Mouse (Mus musculus) adrenal gland, postnatal 0 days (tissue): ENCODE results near the gene Rabep2. TPM values are rescaled to one million over a fixed set of nuclear protein-coding genes. Genes with fewer than 3 reads are reported as not detected.

ENCODE experiments used
- polyA plus RNA-seq: library from polyadenylated mRNA; unstranded; fragments of >200 nt; fragmentation: Nextera tagmentation; extraction: Ambion mirVana; gene quantifications from 2 replicates; pipeline ENCODE4 v1.2.1, GENCODE M21; 2015

The Rabep2 gene
- polyA plus RNA-seq = 26.7 and 56.7 TPM in 2 replicates

DNA sequence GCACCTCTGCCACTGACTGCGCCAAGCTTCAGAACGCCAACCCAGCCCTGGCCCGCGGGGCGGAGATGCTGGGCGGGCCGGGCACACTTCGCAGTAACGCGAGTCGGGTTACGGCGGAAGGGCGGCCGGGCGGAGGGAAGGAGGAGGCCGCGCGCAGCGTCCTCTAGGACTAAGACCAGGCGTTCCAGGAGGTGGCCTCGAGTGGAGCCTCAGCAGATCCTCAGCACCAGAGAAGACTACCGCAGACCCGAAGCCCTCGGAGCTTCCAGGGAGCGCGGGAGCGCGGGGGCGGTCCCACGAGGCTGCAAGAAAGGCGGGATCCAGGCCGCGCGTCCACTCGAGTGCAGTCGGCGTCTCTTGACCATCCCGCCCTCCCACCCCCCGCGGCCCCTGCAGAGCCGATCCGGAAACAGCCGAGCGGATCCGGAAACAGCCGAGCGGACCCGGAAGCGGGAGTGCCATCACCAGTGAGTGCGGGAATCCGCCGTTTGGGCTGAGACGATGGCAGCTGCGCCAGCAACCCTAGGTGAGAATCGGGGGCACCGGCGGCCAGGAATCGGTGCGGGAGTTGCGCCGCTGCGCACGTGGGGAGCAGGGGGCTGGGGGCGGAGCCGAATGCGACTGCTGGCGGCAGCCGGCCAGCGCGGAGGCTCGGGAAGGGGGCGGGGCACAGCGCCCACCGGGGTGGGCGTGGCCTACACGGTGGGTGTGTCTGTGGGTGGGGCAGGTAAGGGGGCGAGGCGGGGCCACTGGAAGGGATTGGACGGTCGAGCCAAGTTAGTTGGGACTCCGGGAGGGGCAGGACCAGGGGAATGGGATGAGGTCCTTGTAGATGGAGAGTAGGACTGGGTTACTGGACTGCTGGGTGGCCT is at the start of gene Rabep2:
Gene Rabep2 (plus strand): TSS at position 129 of the 872 bp plus-strand sequence.

GRCm38 (mm10) chr7:126396298-126397119 is 32.0 kb upstream of the Rabep2 start, which contains the start of gene Nfatc2ip:
Gene Nfatc2ip (minus strand): TSS chr7:126396737.

DNA sequence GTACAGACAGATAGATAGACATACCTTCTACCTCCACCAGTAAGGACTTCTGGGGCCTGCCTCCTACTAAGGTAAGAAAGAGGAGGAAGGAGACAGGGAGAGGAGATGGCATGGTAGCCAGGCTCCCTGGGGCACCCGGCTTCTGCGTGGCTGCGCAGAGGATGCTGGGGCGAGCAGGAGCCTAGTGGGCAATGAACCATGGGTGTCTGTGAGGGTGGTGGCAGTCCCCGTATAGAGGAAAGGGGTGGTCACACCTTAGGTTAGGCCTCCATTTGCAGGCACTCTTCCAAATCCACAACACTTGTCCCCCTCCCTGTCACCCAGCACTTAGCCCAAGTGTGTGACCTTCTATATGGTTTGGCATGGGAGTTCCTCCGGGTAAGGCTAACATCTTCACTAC is 13.8 kb upstream of the Rabep2 start, which contains the start of gene Cd19:
Gene Cd19 (minus strand): TSS at position 165 of the 400 bp plus-strand sequence.

DNA sequence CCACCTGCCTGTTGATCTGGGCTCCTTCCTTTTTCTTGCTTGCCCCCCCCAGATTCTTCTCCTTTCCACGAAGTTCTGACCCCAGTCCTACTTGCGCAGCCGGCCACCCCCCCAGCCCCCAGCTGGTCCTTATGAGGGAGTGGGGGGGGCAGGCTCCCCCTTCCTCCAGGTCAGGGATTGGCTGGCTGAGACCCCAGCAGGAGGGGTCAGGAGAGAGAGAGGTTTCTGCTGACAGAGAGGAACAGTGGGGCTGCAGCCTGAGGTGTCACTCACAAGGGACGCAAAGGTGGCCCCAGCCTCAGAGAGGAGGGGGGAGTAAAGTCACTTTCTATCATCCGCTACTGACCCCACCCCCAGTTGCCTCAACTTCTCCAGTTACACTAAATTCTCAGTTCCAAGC is 34.4 kb downstream of the Rabep2 start, which contains the start of gene Atp2a1:
Gene Atp2a1 (minus strand): TSS at position 105 of the 400 bp plus-strand sequence.

GRCm38 (mm10) chr7:126474993-126475581 is 46.5 kb downstream of the Rabep2 start, which contains the start of gene Sh2b1:
Gene Sh2b1 (minus strand): TSS chr7:126475424.

DNA sequence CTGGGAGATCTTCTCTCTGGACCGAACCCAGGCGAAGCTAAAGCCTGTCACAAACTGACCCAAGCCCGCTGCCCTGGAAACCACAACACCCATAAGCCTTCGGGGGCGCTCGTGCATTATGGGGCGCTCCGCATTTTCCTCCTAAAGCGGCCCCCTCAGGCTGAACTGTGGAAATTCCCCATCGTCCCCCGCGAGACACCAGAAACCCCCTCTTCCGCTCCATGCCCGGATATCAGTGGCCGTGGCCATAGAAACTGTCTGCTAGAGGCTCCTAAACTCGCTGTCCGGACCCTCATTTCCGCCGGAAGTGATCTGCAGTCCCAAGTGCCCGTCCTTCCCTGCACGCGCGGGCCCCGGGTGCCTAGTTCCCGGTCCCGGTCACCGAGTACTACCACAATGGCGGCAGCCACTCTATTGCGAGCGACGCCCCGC is 58.5 kb downstream of the Rabep2 start, which contains the start of gene Tufm:
Gene Tufm (plus strand): TSS at position 310 of the 432 bp plus-strand sequence.

Other genes with a start within 250 kb of the Rabep2 start
- gene Xpo6, start 228.3 kb upstream of the Rabep2 start, polyA plus RNA-seq = 21.7 and 30.8 TPM in 2 replicates
- gene Sbk1, start 156.1 kb upstream of the Rabep2 start, polyA plus RNA-seq = 19.5 and 27.7 TPM in 2 replicates
- 1.2 and 1.6 TPM in 2 replicates for gene Lat, start 59.2 kb upstream of the Rabep2 start, polyA plus RNA-seq
- gene Spns1, start 51.3 kb upstream of the Rabep2 start, polyA plus RNA-seq = 35.3 and 41.7 TPM in 2 replicates
- gene Nfatc2ip, start 32.0 kb upstream of the Rabep2 start, polyA plus RNA-seq = 1.8 and 1.9 TPM in 2 replicates
- 0.88 and 1.1 TPM in 2 replicates for gene Cd19, start 13.9 kb upstream of the Rabep2 start, polyA plus RNA-seq
- gene Atp2a1, start 34.3 kb downstream of the Rabep2 start, polyA plus RNA-seq = 2.9 and 14.1 TPM in 2 replicates
- 29.9 and 34.6 TPM in 2 replicates for gene Sh2b1, start 46.7 kb downstream of the Rabep2 start, polyA plus RNA-seq
- gene Tufm, start 58.6 kb downstream of the Rabep2 start, polyA plus RNA-seq = 52.7 and 111 TPM in 2 replicates
- gene Atxn2l, start 74.7 kb downstream of the Rabep2 start, polyA plus RNA-seq = 31.8 and 38.3 TPM in 2 replicates
- gene Eif3c, start 137.7 kb downstream of the Rabep2 start, polyA plus RNA-seq = 124 and 159 TPM in 2 replicates
- gene Apobr, start 156.2 kb downstream of the Rabep2 start, polyA plus RNA-seq = 0.87 and 1.9 TPM in 2 replicates
- gene Cln3, start 157.1 kb downstream of the Rabep2 start, polyA plus RNA-seq = 18.2 and 21.2 TPM in 2 replicates
- not detected in 2 replicates for gene Il27, start 166.2 kb downstream of the Rabep2 start, polyA plus RNA-seq
- gene Nupr1, start 202.1 kb downstream of the Rabep2 start, polyA plus RNA-seq = 25.1 and 37.7 TPM in 2 replicates
- 21.8 and 29.0 TPM in 2 replicates for gene Sgf29, start 220.6 kb downstream of the Rabep2 start, polyA plus RNA-seq
- 41.3 and 56.5 TPM in 2 replicates for gene Sult1a1, start 247.7 kb downstream of the Rabep2 start, polyA plus RNA-seq